Mouse (Mus musculus) retina, embryonic 14.5 days (tissue): ENCODE data around the gene AI464131.

Experiments
- DNase-seq: peaks from one replicate; pipeline ENCODE4 v3.0.0-alpha.2; 2015; ENCODE audit warnings: low spot score

Gene AI464131

DNA sequence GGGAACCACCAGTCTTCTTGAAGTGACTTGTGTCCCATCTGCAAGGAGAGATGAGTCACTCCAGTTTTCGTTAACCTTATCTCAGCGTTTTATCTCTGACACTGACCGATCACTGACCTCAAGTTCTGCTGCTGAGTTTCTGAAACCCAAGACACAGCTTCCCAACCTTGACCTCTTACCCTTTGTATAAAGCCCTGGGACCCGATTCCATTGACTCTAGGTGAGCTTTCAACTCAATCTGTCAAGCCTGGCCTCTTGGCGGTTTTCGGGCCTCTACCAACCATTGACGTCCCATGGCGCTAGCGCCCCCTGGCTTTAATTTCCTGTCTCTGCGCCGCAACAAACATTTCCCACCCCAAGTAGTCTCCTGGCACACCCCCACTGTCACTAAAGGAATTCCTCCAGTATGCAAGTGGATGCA is 2.3 kb upstream of the AI464131 start:
- DNase-seq = no peak

DNA sequence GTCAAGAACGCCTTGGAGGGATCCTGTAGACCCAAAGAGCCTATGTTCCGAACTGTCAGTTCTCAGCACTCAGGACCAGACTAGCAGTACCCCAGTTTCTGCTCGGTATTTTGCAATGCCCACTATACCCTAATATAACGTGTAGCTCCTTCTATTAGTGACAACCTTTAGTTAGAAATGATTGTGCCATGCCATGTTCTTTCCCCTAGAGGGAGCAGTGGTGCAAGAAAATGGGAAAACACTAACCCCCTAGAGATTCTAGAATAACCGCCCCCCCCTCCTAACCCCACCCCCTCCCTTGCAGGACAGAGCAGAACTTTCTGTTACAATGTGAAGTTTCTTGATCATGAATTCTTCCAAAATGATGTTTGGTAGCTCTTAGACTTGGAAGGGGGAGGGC is 1.4 kb upstream of the AI464131 start:
- DNase-seq = no peak

DNA sequence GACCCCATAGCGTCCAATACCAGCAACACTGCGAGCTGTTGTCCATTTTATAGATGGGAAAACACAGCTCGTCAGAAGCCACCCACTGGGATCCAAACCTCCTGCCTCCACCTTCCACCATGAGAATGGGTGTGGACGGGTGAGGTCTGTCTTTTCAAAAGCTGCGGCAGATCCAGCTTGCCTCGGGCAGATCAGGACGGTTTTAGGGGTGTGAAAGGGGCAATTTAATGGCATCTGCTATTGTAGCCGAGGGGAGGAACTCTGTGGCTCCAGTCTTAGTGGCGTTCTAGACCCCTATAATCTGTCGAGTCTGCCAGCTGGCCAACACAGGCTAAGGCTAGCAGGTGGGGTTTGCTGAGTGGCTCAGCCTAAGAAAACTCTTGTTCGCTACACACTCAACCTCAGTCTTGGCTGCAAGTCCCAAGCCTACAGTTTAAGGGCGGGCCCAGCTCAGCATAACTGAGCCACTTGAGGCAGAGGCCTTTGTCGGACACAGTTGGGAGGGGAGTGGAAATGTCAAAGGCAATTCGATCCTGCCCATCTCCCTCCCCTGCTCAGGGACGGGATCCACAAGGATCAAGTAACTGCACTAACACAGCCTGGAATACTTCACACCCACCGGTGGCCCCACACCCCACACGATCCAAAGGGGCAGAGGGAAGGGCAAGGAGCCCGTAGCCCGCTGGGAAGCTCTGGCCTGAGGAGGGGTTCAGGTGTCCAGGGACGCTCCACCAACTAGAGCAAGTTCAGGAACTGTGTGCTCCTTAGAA is 520 bp downstream of the AI464131 start:
- peak; percentile 57 for DNase-seq

DNA sequence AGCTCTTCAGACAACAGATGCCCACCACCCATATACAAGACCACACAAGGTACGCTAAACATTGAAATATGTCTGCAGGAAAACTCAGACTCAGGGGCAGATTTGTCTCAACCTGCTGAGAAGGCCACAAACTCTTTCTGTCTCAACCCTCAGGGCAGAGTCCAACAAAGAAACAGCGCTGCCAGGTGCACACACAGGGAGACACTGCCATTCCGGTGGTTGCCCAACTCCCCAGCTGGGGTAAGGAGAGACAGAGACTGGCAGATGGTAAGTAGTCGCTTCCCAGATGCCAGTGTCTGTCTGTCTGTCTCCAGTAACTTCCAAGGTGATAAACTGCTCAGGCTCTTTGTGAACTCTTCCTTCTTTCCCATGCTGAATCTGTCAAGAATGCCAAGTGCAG is 2.1 kb downstream of the AI464131 start:
- no peak for DNase-seq

DNA sequence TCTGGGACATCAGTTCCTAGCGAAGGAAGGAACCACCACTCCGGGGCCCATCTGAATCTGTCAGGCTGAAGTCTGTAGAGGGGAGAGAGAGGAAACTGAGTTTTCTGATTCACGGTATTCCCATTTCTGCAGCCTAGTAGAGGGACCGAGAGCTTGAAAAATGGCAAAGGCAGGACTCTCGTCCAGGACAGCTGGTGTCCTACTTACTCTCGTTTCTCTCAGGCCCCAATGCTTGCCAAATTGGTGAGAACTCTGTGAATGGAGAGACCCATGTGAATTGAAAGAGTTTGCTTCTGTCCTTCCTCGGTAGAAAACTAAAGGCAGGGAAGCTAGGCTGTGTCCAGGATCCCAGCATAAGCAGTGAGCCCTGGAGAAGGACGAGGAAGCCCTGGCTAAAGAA is 3.3 kb downstream of the AI464131 start:
- DNase-seq = no peak

DNA sequence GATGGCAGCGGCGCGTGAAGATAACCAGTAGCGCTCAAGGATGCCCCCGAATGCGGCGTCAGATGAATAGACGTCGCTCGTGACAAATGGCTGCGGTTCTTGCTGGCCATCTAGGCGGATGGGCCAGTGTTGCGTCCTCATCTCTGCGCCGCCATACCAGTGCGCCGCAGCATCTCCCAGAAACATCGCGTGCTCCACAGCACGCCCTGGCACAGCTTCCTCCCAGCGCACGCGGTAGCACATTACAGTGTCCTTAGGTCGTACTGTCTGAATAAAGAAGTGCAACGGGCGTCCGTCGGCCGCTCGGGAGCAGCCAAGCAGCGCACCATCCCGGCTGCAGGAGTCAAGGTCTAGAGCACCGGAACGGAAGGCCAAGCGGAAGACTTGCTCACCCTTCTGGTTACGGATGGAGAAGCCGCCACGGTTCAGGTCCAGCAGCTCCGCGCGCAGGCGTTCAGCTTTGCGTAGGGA is 3.9 kb downstream of the AI464131 start:
- DNase-seq = peak; percentile 65

DNA sequence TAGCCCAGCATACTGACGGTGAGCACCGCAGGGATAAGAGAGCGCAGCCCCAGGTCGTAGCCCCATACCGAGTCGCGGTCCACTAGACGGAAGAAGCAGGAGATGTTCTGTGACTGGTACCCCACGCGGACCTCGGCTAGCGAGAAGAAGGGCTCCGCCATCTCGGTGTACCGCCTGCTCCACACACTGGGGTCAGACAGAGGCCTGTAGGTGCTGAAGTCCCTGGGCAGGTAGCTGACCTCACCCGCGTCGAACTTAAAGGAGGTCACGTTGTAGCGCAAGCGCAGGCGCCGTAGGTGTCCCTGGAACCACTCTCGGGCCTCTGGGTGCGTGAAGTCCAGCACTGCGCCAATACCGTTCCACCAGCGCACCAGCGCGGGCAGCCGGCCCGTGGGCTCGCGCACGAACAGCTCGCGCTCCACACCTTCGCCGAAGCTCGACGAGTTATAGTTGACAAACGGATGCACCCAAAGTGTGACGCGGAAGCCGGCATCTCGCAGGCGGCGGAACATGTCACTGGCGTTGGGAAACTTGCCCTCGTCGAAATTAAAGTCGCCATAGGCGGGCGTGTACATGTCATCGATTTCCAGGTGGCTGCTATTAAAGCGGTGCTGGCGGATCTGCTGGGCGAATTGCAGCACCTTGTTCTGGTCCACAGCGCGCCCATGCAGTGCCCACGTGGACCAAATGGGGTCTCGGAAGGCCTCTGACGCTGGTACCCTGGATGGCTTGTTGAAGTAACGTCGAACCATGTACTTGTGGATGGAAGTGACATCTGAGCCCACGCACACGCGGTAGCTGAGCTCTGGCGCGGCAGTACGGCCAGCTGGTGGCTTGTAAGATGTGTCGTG is 4.7 kb downstream of the AI464131 start:
- no peak for DNase-seq

DNA sequence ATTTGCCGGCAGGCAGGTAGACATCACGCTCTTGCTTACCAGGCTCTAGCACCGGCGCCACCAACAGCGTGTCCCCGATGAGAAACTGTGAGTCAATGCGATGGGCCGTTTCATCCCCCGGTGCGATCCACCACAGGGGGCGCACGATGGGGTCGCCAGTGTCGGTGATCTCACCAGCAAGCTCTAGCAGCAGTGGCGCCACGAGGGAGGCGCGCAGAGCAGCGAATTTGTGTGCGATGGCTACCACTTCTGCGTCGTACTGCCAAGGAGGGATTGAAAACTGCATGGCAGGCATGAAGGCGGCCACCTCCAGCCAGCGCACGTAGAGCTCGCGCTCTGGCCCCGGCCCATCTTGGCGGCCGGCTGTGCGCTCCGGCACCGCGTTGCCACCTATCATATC is 5.3 kb downstream of the AI464131 start:
- peak; percentile 43 for DNase-seq

DNA sequence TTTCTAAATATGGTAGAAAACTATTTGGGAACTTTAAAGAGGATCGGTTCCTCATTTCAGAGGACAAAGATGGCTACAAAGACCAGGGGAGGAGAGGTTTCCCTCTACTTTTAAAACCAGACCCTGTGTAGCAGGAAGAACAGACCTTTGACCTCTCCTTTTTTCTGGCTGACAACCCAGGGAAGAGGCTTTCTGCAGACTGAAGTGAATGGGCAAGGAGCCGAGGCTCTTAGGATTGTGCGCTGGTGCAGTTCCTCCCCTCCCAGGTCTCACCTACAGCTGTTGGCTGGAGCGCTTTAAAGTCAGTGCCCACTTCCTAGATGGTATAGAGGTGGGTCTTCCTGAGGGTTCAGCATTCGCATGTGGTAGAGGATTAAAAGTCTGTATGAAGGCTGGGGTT is 5.8 kb downstream of the AI464131 start:
- DNase-seq = no peak

DNA sequence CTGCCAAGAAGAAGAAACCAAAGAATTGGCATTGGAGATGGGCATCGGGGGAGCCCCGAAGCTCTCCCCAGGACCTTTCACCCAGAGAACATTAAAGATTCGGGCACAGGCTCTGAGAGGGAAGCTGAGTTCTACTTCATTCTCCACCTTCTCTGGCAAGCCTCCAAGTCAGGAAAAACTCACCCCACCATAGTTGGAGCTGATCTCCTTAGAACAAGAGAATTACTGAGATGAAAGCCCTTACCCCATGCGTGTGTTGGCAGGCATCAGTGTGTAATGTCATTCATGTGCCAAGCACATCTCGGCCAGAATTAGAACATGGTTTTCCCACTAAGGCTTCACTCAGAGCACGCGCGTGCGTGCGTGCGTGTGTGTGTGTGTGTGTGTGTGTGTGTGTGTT is 7.0 kb downstream of the AI464131 start:
- no peak for DNase-seq

DNA sequence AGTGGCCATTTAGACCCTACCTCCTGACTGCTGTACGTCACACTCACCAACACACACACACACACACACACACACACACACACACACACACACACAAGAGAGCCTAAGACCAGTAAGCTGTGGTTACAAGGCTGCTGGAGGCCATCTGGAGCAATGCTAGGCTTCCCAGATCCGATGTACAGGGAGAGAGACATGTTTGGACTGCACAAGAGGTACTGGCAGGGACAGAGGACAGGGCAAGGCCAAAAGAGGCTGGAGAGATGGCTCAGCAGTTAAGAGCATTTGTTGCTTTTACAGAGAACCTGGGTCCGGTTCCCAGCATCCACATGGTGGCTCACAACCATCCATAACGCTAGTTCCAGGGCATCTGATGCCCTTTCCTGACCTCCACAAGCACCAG is 7.8 kb downstream of the AI464131 start:
- no peak for DNase-seq

DNA sequence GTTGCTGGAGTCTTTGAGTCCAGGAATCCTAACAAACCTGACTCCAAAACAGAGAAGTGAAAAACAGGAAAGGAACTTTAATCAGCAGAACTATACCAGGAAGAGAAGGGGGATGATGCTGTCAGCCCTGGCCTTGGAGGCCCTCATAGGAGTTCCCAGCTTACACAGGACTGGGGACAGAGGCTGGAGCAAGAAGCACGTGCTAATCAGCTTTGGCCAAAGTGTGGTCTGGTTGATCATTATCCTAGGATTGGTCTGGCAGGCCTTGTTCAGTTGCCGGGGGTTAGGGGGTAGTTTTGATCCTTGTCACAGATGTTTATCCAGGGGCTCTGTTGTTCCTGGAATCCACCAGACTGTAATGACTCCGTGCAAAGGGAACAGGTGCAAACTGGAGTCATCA is 8.5 kb downstream of the AI464131 start:
- no peak for DNase-seq

DNA sequence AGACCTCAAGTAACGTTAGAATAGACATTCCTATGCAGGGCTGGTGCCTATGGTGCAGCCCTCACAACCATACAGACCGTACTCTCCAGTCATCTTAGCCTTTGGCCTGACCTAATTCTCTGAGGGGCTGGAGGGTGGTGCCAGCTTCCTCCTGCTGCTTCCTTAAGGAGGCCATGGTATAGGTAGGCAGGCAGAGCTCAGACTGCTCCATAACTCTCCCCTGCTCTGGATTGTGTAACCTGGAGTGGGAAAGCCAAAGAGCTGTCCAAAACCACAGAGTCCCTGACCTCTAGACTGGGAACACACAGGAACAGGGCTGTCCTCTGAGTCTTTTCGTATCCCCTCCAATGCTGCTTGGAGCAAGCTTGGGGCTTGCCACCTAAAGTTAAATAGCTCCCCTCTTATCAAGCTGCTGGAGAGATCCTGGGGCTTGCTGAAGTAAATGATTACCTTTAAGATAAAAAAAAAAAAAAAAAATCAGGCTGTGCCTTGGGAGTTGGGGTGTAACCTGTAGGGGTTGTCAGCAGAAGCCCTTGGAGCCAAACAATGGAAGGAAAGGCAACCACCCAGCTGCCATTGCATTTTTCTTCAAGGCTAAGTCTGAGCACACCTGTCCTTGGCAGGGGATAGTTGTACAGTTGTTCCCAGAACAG is 9.3 kb downstream of the AI464131 start:
- DNase-seq = no peak

DNA sequence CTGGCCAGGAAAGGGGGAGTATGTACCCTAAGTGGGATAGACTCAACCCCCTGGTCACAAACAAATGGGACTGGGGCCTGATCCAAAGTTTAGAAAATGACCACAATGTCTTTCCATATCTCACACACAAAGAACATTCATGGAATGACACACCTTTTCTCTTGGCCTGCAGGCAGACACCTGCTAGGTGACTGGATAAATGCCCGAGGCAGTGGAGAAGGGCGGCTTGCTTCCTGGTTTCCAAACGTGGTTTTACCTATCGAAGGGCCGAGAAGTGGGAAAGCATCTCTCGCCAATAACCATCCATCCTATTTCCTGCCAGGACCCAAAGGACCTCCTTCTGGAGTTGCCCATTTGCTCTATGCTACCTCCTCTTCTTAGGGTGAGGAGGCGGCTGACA is 9.9 kb downstream of the AI464131 start:
- DNase-seq = no peak

DNA sequence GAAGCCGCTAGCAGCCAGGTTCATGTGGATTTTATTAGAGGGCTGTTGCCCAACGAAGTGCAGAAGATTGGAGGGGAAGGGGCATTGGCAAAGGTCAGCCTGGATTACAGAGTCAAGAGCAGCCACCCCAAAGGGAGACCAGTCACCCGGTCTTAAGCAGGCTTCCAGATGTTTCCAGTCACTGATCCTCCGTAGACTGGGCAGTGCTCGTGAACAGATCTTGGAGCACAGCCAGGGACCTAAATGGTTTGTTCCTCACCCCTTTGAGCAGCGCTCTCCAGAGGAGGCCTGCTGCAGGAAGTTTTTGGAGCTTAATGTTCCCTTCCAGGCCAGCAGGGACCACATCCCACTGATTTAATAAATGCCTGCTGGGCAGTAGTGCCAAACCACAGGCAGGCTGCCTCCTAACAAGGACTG is 21.3 kb downstream of the AI464131 start:
- no peak for DNase-seq

DNA sequence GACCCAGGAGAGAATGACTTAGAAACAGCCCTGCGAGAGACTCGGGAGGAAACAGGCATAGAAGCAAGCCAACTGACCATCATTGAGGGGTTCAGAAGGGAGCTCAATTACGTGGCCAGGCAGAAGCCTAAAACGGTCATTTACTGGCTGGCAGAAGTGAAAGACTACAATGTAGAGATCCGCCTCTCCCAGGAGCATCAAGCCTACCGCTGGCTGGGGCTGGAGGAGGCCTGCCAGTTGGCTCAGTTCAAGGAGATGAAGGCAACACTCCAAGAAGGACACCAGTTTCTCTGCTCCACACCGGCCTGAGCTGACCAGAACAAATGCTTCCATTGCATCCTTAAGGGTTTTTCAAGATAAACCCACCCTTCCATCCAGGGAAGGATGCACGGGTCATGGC is 22.6 kb downstream of the AI464131 start:
- DNase-seq = no peak

DNA sequence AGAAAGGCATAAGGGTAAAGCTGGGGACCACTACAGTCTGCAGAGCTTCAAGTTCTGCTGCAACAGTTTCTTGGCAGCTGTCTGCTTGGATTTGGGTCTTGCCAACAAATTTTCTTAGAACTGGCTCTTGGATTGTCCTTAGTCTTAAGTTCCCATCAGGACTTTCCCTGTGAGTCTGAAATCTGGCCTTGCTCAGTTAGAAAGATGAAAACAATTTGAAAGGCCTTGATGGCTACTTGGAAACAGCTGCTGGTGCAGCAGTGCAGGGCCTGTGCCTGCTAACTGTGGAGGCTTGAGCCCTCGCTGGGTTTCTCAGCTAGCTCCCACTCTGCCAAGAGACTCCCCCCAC is 23.4 kb downstream of the AI464131 start:
- no peak for DNase-seq

DNA sequence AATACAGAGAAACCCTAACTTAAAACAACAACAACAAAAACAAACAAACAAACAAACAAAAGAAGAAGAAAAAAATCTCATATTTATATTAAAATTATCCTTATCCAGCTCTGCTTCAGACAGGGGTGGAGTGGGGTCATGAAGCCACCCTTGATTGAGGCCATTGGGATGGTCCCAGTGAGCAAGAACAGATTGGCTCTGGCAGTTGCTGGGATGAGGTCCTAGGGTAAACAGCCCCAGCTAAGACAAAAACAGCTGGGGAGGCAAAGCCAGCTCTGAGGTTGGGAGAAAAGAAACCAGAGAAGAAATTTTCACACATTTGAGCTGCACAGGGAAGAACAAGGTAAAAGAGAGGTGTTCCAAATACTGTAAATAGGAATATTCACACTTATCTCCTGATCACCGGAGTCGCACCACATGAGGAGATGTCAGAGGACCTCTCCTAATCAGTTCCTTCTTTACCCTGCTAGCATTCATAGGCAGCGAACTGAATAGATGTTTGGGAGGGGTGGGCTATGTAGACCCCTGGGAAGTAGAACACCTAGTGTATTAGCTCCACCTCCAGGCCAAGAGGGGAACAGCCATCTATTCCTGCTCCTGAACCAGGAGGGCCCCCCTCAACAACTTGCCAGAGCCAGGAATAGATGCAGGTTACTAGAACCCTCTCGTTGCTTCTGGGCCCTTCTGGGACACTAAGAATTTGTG is 24.0 kb downstream of the AI464131 start:
- DNase-seq = no peak

DNA sequence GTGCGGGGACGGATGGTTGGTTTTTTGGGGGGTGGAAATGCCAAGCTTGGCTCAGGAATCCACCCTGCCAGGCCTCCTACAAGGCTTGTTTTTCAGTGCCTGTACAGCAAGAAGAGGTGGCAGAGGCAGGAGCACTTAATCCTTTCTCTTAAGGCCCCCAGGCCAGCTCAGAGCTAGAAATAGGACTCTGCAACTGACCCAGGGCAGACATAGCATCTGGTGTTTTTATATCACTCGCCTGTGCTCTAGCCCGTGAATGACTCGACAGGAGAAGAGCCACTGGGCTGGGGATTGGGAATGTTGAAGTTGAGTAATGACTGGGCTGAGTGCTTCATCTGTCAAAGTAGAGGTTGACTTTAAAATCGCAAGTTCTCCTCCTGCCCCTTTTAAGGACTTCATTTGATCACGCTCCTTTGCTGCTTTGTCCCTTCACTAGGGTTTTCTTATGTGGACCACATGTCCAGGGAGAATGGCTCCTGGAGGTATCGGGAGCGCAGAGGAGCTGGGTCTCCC is 25.2 kb downstream of the AI464131 start:
- DNase-seq = no peak

DNA sequence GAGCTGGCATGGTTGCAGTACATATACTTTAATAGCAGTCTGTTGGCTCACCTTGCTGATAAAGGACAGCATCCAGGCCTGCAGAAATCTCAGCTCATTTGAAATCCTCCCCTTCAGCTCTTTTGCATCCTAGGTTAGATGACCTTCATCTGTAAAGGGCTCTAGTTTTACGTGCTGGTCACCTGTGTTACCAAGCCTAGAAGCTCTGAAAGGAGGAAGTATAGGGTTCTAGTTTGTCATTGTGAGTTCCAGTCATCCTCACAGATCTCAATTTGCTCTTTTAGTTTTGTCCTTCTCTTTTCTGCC is 31.5 kb downstream of the AI464131 start:
- no peak for DNase-seq

DNA sequence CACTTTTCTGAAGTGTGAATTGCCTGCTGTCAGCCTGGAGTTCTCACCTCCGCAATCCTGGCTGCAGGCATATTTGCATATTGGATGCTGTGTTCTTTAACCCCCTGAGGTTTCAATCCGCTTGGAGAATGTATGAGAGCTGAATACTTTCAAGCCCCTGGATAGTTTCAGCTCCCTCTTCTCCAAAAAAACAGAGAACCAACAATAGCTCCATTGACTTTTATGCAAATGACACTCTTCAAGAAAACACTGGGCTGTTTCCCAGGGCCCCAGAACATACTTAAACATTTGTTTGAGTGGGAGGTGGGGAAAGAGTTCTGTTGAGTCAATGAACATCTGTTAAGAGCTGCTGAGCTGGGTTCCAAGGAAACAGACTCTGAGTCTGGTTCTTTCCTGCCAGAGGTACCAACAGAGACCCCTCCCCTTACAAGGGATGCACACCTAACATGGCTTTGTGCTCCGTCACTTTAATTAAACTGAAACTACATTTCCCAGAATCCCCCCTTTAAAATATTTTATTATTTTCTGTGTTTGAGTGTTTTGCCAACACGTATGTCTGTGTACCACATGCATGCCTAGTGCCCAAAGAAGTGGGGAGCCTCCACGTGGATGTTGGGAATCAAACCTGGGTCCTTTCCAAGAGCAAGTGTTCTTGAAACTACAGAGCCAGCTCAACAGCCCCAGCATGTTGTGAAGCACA is 32.0 kb downstream of the AI464131 start:
- DNase-seq = no peak
